Mouse (Mus musculus) forebrain, embryonic 11.5 days (tissue): ENCODE measurements around the gene Ptrhd1. TPM values are rescaled to one million over a fixed set of nuclear protein-coding genes. Genes with fewer than 3 reads are reported as not detected.
"Not testable (repeated sequence)": the region's sequence is repeated elsewhere in the genome, so short reads cannot be mapped to it uniquely, and the experiment has no call there.

Experiments
- ATAC-seq: fragments of 200-750 bp; cut with Nextera tagmentation; replicated peaks from 2 replicates; pipeline ENCODE4 v1.8.0; 2017; ENCODE audit warnings: moderate TSS enrichment; ENCODE audit not compliant: low FRiP score
- DNase-seq: peaks from one replicate; pipeline ENCODE4 v3.0.0-alpha.2; 2017; ENCODE audit warnings: low spot score
- H3K27ac ChIP-seq: fragments of 300-500 bp; sonication (generic); 2 replicates; pipeline ENCODE4 v1.5.1; 2014; ENCODE audit warnings: low read depth, low read length
- H3K27me3 ChIP-seq: fragments of 300-500 bp; sonication (generic); 2 replicates; pipeline ENCODE4 v1.6.1; 2014; ENCODE audit warnings: mild to moderate bottlenecking, low read length, mixed read lengths; ENCODE audit not compliant: control insufficient read depth, insufficient read depth
- H3K36me3 ChIP-seq: fragments of 300-500 bp; sonication (generic); 2 replicates; pipeline ENCODE4 v1.6.1; 2014; ENCODE audit warnings: mild to moderate bottlenecking, low read length, moderate library complexity, mixed read lengths; ENCODE audit not compliant: control insufficient read depth, insufficient read depth
- H3K4me1 ChIP-seq: fragments of 300-500 bp; sonication (generic); replicated peaks from 2 replicates; pipeline ENCODE4 v1.6.1; 2014; ENCODE audit warnings: low read length, mixed read lengths; ENCODE audit not compliant: control insufficient read depth, insufficient read depth
- H3K4me2 ChIP-seq: fragments of 300-500 bp; sonication (generic); 2 replicates; pipeline ENCODE4 v1.6.1; 2014; ENCODE audit warnings: low read depth, mild to moderate bottlenecking, low read length, moderate library complexity, mixed read lengths; ENCODE audit not compliant: severe bottlenecking
- H3K4me3 ChIP-seq: fragments of 300-500 bp; sonication (generic); 2 replicates; pipeline ENCODE4 v1.5.1; 2014; ENCODE audit warnings: low read depth, low read length
- H3K9ac ChIP-seq: fragments of 300-500 bp; sonication (generic); 2 replicates; pipeline ENCODE4 v1.6.1; 2014; ENCODE audit warnings: low read length
- H3K9me3 ChIP-seq: fragments of 300-500 bp; sonication (generic); 2 replicates; pipeline ENCODE4 v1.6.1; 2016; ENCODE audit warnings: low read length, mixed read lengths; ENCODE audit not compliant: control insufficient read depth
- WGBS: fragments of 180-500 bp; shearing (Covaris S2); extraction: QIAGEN DNeasy Blood & Tissue Kit; methylation state at CpG from one replicate; pipeline ENCODE4 v1.1.7; 2014; 5-methylcytosine and 5-hydroxymethylcytosine counted together
- polyA plus RNA-seq: library from polyadenylated mRNA; unstranded; fragments of >200 nt; fragmentation: Nextera tagmentation; extraction: Ambion mirVana; gene quantifications from 2 replicates; pipeline ENCODE4 v1.2.1, GENCODE M21; 2014

Gene Ptrhd1
- polyA plus RNA-seq, 1 experiment from 2014 or later: 6.0 TPM

GRCm38 (mm10) chr12:4230156-4230555 lies 3.7 kb upstream of the Ptrhd1 start:
- no peaks in the 10 kb centered on the region for H3K27me3 ChIP-seq
- H3K9ac ChIP-seq: no peak overlapping the region
- no peak overlapping the region for H3K27ac ChIP-seq
- 0 out of 2 replicates have a peak, but pooled peaks cover 4% of the 10 kb centered on the region for H3K4me1 ChIP-seq
- 93% methylated on average over 7 of the region's 7 CpGs for WGBS
- no peak overlapping the region for H3K4me2 ChIP-seq
- no peaks in the 10 kb centered on the region for H3K9me3 ChIP-seq
- ATAC-seq (no peak), DNase-seq (peak; percentile 22)
- peaks cover 4% of the 10 kb centered on the region; the same call in 1 of the 2 replicates for H3K36me3 ChIP-seq
- no peak overlapping the region for H3K4me3 ChIP-seq

- peak overlapping the region; percentile 66 for H3K4me2 ChIP-seq
- no peak overlapping the region for H3K27ac ChIP-seq
- DNase-seq (peak; percentile 19), ATAC-seq (no peak)
- H3K4me1 ChIP-seq: 0 out of 2 replicates have a peak, but pooled peaks cover 4% of the 10 kb centered on the region
- H3K9ac ChIP-seq: peak overlapping the region; percentile 73; the same call in 1 of the 2 replicates
- H3K27me3 ChIP-seq: no peaks in the 10 kb centered on the region
- H3K4me3 ChIP-seq: peak overlapping the region; percentile 67
- H3K9me3 ChIP-seq: no peaks in the 10 kb centered on the region
- H3K36me3 ChIP-seq: no peaks in the 10 kb centered on the region; the same call in 1 of the 2 replicates
- WGBS: 59% methylated on average over 4 of the region's 4 CpGs
Observed at GRCm38 (mm10) chr12:4232777-4233176, 1.1 kb upstream of the Ptrhd1 start.

GRCm38 (mm10) chr12:4237481-4237880 lies 3.7 kb downstream of the Ptrhd1 start:
- ATAC-seq: no peak
- Histone ChIP-seq H3K36me3 (no peaks in the 10 kb centered on the region), H3K9me3 (no peaks in the 10 kb centered on the region), H3K4me1 (0 out of 2 replicates have a peak, but pooled peaks cover 4% of the 10 kb centered on the region), H3K9ac (no peak overlapping the region), H3K4me3 (no peak overlapping the region), H3K27me3 (no peaks in the 10 kb centered on the region), H3K27ac (no peak overlapping the region), H3K4me2 (no peak overlapping the region)
- 96% methylated on average over 15 of the region's 15 CpGs for WGBS
- no peak for DNase-seq

GRCm38 (mm10) chr12:4240281-4240680 lies 6.5 kb downstream of the Ptrhd1 start:
- not testable (repeated sequence) for H3K4me2 ChIP-seq, H3K4me3 ChIP-seq, H3K36me3 ChIP-seq, H3K9ac ChIP-seq, DNase-seq, H3K9me3 ChIP-seq, H3K27ac ChIP-seq, ATAC-seq, H3K27me3 ChIP-seq, H3K4me1 ChIP-seq
- 87% methylated on average over 6 of the region's 8 CpGs for WGBS

- Histone ChIP-seq H3K27me3 (no peaks in the 10 kb centered on the region), H3K9ac (no peak overlapping the region), H3K27ac (no peak overlapping the region), H3K36me3 (no peaks in the 10 kb centered on the region), H3K9me3 (no peaks in the 10 kb centered on the region), H3K4me3 (no peak overlapping the region), H3K4me1 (no peaks in the 10 kb centered on the region), H3K4me2 (no peak overlapping the region)
- 84% methylated on average over 2 of the region's 2 CpGs for WGBS
- no peak for ATAC-seq
- no peak for DNase-seq
Observed at GRCm38 (mm10) chr12:4243805-4244204, 10.0 kb downstream of the Ptrhd1 start.

GRCm38 (mm10) chr12:4245742-4246141 lies 11.9 kb downstream of the Ptrhd1 start:
- no peak for ATAC-seq
- WGBS: 85% methylated on average over 10 of the region's 10 CpGs

GRCm38 (mm10) chr12:4249786-4250185 lies 16.0 kb downstream of the Ptrhd1 start:
- ATAC-seq: no peak
- WGBS: 89% methylated on average over 6 of the region's 6 CpGs

More at GRCm38 (mm10) chr12:4245742-4246141, 11.9 kb downstream of the Ptrhd1 start:
- Histone ChIP-seq H3K4me2 (no peak overlapping the region), H3K36me3 (no peaks in the 10 kb centered on the region), H3K4me1 (no peaks in the 10 kb centered on the region), H3K27me3 (no peaks in the 10 kb centered on the region), H3K9me3 (no peaks in the 10 kb centered on the region), H3K27ac (no peak overlapping the region), H3K4me3 (no peak overlapping the region), H3K9ac (no peak overlapping the region)
- DNase-seq: no peak

GRCm38 (mm10) chr12:4252742-4253655 lies 19.2 kb downstream of the Ptrhd1 start:
- Histone ChIP-seq H3K36me3 (no peaks in the 10 kb centered on the region), H3K27me3 (no peaks in the 10 kb centered on the region), H3K9me3 (no peaks in the 10 kb centered on the region), H3K9ac (no peak overlapping the region), H3K4me2 (no peak overlapping the region), H3K4me3 (no peak overlapping the region), H3K27ac (no peak overlapping the region), H3K4me1 (no peaks in the 10 kb centered on the region)
- 93% methylated on average over 16 of the region's 16 CpGs for WGBS
- DNase-seq (no peak), ATAC-seq (no peak)

More at GRCm38 (mm10) chr12:4249786-4250185, 16.0 kb downstream of the Ptrhd1 start:
- no peaks in the 10 kb centered on the region for H3K36me3 ChIP-seq
- no peak overlapping the region for H3K4me3 ChIP-seq
- H3K27ac ChIP-seq: no peak overlapping the region
- no peaks in the 10 kb centered on the region for H3K4me1 ChIP-seq
- no peaks in the 10 kb centered on the region for H3K27me3 ChIP-seq
- H3K9me3 ChIP-seq: no peaks in the 10 kb centered on the region
- H3K4me2 ChIP-seq: no peak overlapping the region
- no peak overlapping the region for H3K9ac ChIP-seq
- DNase-seq: no peak
